Mouse (Mus musculus) kidney, postnatal 36 days (tissue): ENCODE measurements around the gene Hck.

Experiments used
- DNase-seq, 2 experiments: peaks; one replicate each; pipeline ENCODE4 v3.0.0; 2021 to 2022; ENCODE audit warnings: mixed read lengths in 2 of 2

Hck gene

DNA sequence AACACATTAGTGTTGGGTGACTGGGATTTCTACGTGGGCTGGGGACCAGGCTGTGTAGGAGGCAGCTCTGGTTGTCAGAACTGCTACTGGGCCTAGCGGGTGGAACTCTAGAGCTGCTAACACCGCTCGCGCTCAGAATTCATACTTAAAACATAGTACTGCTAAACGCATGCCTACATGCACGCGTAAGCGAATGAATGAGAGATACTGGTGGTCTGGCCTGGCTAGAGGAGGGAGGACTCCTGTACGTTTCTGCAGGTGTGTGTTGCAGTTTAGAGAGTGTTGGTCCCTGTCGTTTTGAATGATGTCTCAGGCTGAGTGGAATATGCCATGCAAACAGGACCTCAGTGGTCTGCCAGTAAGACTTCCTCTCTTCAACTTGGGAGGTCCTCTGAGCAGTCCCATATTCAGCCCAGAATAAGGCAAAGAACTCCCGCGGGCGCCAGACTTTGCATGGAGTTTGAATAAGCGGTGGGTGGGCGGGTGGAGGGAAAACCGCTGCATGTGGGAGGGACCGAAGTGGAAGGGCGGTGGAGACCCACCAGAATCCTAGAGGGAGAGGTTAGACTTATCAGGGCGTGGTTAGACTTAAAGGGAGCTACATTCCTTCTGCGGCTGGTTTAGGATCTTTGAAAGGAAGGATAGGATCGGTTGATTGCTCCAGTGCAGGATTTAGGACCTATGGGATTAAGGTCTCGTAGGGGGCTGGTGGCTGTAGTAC lies 1.1 kb upstream of the Hck start:
- DNase-seq: no peak

DNA sequence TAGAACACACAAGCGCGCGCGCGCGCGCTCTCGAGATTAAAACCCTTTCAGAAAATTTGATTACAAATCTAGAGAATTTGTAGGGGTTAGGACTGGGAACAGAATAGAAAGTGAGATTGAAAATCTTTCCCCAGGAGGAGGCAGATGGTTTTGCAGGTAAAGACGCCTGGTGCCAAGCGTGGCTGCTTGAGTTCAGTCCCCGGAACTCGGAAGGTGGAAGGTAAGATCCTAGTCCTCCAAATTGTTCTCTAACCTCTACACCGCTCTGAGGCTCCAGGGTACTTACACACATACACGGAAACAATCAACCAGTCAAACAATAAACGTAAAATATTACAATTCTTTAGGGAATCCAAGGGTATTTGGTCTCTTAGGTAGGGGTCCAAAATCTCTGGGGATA lies 466 bp upstream of the Hck start:
- DNase-seq: no peak

DNA sequence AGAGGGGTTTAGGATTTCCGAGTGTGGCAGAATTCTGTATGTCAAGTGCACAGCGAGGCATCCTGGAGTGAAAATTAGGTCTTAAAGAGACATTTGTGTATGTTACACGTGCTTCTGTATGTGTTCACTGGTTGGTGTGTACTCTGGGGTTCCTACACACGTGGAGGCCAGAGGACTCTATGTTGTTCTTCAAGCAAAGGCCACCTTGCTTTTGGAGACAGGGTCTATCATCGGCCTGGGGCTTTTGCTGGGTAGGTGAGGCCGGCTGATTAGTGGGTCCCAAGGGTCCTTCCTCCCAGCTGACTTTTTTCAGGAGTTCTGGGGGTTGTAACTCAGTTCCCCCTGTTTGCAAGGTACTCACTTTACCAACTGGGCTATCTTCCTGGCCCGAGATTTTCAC lies 1.3 kb downstream of the Hck start:
- DNase-seq: no peak

DNA sequence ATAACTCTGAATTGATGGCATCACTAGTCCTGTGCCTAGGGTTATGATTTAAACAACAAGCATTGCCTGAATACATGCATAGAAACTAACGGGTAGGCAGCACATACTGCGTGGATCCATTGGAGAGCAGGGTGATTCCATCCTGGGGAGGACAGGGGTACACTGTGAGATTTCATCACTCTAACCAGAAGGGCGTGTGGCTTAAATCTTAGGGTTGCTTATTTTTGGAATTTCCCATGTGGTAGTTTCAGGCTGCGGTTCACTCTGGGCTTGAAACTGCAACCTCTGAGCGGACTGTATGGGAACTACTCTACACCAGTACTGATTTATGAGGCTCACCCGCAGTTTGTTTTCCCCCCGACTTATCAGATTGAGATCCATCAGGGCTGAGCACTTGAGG lies 3.0 kb downstream of the Hck start:
- DNase-seq: no peak

DNA sequence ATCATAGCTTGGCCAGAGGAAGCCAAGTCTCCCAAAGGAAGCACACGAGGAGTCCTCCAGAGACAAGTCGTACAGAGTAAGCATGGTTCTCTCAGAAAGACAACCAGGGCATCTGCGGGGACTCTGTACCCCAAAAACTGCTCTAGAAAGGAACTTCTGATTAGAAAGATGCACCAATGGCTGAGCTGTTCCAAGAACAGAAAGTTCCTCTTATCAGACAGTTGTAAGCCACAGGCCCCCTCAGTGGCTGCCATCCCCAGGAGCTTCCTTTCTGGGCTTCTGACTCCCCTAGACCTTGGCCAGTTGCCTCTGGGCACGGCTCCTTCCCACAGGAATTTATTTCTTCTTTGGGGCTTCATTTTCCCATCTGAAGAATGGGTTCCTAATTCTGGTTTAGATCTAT lies 7.4 kb downstream of the Hck start:
- no peak for DNase-seq

DNA sequence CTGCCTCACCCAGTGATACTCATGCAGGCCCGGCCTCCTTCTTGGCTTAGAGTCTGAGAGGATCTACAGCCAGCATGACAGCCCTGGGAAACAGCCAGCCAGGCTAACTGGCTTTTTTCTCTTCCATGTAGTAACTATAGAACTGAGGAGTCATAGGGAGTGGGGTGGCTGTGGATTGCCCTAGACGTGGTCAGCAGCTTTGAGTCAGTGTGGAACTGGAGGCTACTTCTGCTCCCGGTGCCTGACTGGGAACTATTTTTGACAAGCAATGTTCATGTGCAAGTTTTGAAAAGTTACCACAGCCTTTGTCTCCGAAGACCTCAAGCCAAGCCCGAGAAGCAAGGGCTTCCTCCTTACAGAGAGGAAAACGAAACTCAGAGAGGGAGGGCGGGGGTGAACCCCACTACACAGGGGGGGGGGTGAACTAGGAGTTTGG lies 8.8 kb downstream of the Hck start:
- DNase-seq: peak in 1 of 2 experiments; percentile 9

DNA sequence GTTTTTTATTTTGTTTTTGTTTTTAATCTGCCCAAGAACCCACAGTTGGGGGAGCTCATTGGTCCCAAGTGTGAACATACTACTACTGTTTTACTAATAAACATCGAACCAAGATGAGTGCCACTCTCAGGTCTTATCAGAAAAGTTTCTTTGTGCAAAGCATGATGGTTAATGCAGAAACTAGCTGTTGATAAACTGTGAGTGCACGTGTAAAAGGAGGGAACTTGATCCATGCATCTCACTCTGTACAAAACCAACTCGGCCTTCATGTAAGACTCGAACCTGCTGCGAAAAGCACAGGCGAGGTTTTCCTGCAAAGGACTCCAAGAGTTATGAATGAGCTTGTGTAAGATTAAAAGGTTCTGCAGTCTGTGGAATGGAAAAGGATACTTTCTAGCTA lies 11.2 kb downstream of the Hck start:
- DNase-seq: no peak

DNA sequence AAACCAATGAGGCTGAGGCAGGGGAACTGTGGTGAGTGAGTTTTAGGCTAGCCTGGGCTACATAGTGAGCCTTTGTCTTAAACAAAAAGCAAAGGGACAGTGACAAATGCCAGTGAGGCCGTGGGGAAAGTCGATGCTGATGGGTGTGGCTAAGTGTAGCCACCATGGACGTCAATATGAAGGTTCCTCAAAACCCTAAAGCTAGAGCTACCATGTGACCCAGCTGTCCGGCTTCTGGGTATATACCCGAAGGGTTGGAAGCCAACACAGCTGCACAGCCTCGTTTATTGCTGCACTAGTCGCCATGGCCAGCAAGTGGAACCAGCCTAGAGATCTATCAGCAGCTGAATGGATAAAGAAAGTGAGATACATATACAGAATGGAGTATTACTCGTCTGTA lies 11.9 kb downstream of the Hck start:
- DNase-seq: no peak

DNA sequence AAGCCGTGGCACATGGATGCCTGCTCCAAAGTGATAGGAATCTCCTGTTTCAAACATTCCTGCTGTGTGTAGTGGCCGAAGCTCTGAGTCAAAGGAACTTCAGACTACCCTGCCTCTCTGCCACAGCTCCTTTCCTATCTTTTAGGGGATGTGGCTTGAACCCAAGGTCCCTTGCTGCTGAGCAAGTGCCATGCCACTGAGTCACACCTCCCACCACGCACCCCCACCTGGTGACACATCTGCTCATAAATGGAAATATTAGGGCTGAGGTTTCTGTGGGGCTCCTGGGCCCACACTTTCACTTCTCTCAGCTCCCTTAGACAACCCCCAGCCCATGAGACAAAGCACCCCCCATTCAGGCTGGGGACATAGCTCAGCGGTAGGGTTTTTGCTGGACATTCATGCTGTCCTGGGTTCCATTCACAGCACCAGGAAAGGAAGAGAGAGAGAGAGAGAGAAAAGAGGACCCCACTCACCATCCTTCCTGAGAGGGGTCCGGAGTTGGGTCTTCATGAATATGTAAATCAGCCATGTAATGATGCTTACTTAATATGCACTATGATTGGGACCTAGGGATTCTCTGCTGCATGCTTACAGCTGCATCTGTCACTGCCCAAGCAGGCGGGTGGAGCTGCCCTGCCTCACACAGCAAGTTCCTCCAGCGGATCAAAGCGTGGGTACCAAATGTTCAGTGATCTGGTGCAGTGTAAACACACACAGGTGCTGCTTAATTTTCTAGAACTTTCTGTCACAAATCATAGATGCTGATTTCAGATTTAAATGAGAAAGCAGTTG lies 13.8 kb downstream of the Hck start:
- DNase-seq: no peak

DNA sequence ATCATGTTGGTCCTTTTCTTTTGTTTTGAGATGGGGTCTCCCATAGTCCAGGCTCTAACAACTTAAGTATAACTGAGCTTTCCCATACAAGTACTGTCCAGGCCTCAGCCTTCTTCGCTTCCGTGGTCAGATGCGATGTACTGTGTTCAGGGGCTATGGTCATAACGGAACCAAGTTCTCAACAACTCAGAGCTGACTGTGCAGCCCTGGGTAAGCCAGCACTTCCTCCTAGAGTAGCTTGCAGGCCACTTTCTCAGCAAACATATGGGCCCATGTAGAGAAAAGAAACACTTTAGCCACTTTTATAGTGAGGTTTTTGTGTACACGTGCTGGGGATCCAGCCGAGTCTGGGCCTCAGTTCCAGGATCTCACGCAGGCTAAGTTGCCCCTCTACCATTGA lies 14.4 kb downstream of the Hck start:
- no peak for DNase-seq

DNA sequence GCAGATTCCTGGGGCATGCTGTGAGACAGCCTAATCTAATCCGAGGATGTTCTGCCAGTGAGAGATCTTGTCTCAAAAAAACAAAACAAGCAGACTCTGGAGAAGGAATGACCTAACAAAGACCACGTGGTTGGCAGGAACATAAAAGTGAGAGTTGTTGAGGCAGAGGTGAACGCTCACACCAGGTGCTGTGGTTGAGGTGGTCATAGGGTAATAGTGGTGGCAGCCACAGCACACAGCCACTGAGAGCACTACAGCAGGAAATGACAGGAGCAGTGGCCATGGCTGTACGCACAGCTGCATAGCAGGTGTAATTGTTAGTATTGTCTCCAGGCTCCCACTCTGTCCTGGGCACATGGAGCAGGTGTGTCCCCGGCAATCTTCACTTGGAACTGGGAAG lies 17.6 kb downstream of the Hck start:
- DNase-seq: no peak

DNA sequence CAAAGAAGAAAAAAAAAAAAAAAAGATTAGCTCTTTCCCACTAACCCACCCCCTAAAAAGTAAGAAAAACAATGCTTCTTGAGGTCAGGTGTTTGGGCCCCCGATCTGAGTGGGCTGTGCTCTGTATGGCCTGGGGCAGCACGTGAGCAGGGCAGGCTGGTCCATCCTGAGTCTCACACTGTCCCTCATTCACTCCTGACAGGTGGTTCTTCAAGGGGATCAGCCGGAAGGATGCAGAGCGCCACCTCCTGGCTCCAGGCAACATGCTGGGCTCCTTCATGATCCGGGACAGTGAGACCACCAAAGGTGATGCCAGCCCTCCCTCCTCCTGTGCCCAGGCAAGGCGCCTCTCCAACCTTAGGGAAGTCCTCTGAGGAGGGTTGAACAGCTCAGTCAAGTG lies 22.8 kb downstream of the Hck start:
- peak; percentile 14 to 60 for DNase-seq

DNA sequence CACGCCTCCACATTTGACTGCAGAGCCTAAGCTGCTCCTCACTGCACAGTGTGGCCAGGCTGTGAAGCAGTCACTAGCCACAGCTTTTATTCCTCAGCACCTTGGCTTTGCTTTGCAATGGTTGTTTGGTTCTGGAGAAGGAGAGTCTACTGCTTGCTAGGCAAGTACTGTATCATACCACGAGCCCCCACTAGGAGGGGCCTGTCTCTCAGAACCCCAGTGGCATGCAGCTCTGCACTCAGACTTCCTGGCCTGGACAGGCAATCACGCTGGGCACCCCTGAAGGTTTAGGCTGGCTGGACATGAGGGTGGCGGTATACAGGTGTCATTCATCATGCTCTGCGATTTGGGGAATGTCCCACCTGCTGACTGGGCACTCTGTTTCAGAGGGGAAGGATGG lies 26.0 kb downstream of the Hck start:
- no peak for DNase-seq

DNA sequence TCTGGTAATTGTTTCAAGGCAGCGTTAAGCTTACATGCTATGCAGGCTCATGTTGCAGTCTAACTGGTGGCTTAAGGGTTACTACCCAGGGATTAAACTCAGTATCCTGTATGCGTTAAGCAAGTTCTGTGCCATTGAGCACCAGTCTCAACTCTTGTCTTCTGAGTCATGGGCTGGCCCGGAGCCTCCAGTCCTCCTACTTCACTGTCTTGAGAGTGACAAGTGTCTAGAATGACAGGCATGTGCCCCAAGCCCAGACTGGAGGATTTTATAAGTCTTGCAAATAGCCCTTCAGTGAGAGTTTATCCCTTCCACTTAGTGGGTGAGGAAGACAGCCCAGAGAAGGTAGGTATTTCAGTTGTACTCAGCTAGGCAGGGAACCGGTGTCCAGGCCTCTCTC lies 27.9 kb downstream of the Hck start:
- no peak for DNase-seq

DNA sequence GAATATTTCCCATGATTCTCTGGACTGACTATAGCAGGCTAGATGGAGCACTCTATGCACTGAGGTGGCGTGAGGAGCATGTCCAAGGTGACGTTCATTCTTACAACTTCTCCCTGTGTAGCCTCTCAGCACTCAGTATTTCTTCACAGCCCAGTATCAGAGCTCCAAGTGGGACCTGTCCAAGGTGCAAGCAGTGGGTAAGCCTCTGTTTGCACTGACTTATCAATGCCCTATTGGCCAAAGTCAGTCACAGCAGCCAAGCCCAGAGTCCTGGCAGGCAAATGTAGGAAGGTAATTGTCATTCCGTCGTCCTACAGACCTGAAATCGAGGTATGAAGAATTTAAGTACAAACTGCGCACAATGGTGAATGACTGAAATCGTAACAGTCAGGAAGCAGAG lies 30.9 kb downstream of the Hck start:
- DNase-seq: no peak

DNA sequence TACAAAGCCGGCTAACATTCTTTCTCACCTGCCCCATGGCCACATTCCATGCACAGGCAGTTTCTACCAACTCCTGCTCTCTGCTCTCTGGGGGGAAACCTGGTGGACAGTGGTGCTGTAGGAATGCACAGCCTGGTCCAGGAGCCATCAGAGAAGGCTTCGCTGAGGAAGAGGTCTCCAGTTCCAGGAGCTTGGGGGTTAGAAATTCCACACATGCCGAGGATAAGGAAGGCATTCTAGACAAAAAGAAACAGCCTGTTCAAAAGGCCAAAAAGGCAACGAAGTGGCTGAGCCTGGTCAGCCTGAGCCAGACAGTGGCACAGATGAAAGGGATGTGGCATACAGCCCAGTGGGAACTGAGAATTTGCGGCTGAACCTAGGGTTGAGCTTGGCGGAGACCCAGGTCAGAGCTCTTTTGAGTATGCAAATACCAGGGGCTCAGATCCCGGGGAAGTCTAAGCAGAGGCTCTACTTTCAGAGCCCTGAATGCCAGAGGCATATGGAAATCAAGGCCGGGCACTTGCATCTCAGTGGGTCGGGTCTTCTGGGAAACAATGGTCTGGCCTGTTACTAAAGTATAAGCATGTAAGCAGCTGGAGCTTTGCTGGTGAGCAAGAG lies 31.8 kb downstream of the Hck start:
- DNase-seq: peak in 1 of 2 experiments; percentile 30

DNA sequence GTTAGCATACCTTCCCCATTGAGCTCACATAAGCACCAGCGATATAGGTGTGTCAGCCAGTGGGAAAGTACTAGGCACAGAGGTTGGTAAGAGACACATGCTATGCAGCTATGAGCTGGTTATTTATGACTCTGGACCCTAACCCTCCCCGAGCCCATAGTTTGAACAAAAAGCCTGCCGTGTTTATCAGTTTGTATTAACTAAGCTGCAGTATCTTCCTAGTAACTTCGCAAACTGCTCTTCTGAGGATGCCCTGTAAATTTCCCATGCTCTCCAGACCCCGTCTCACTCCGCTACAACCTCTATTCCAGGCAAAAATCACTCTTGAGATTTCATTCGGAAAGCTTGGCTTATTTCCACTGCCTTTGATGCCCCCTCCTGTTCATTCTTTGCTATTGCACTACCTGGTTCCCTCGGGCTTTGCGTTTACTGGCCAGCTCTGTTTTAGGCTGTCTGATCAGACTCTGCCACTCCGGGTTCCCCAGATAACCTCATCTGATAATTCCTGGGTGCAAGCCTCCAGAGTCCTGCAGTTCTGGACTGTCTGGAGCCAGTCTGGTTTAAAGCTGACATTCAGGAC lies 34.4 kb downstream of the Hck start:
- DNase-seq: peak; percentile 39 to 65

DNA sequence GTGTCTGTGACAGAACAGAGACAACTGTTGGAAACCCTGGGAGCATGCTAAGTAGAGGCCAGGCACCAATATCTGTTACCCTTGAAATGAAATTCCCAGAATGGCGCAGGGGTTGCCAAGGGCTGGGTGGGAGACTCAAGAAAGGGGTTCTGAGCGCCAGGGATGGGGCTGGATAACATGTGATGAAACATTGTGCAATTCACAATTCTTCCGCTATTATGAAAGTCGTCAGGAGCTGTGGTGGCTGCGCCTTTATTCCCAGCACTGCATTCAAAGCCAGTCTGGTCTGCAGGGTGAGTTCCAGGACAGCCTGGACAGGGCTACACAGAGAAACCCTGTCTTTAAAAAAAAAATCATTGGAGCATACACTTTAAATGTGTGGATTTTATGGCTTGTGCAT lies 37.1 kb downstream of the Hck start:
- no peak for DNase-seq

DNA sequence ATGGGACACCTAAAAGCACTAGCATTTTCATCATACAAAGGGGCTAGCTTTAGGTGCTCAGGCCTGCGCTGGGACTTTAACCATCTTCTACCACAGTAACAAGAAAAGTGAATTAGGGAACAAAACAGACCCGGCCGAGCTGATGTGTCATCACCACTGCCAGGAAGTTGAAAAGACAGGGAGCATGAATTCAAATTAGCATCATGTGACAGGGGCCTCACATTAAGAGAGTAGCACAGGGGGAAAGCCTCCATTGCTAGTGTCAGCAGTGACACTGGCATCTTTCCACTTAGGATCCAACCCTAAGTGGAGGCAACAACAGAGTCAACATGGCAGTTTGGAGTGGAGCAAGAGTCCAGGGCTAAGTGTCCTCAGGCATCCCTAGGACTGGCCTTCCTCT lies 39.0 kb downstream of the Hck start:
- DNase-seq: no peak

DNA sequence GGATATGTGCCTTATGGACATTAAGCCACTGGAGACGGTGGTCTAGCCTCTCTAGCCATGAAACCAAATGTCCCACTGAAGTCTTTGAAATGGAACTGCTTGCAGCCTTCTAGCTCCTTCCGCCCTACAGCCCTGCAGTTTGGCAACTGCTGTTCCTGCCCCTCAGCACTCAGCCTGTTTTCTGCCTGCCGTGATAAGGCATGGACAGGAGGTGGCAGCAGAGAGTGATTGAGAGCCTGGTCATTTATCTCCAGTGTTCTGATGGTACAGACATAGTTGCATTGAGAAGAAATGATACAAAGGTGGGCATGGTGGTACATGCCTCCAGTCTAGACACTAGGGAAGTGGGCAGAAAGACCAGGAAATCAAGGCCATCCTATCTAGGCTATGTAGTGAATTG lies 39.4 kb downstream of the Hck start:
- peak; percentile 49 to 81 for DNase-seq

DNA sequence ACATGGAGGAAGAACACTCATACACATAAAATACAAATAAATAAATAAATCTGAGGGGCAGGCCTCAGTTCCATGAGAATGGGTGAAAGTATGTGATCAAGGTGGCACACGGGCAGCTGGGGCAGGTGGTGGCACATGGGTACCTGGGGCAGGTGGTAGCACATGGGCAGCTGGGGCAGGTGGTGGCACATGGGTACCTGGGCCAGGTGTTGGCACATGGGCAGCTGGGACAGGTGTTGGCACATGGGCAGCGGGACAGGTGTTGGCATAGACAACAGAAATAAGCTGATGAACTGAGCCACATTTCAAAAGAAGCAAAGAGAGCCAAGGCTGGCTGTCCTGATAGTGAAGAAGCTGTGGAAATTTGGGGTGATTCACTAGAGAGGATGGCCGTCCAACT lies 41.5 kb downstream of the Hck start:
- DNase-seq: no peak

DNA sequence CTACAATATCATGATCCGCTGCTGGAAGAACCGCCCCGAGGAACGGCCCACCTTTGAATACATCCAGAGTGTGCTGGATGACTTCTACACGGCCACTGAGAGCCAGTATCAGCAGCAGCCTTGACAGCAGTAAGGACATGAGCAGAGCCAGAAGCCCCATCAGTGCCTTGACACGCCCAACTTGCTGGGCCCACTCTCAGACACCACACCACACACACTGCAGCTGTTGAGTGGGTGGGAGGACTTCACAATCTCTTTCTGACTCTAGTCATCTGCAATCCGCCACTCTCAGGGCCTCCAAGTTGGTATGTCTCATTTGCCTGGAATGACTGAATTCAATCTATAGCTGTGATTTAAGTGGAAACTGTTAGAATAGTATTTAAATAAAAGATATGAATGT lies 42.8 kb downstream of the Hck start:
- DNase-seq: no peak

DNA sequence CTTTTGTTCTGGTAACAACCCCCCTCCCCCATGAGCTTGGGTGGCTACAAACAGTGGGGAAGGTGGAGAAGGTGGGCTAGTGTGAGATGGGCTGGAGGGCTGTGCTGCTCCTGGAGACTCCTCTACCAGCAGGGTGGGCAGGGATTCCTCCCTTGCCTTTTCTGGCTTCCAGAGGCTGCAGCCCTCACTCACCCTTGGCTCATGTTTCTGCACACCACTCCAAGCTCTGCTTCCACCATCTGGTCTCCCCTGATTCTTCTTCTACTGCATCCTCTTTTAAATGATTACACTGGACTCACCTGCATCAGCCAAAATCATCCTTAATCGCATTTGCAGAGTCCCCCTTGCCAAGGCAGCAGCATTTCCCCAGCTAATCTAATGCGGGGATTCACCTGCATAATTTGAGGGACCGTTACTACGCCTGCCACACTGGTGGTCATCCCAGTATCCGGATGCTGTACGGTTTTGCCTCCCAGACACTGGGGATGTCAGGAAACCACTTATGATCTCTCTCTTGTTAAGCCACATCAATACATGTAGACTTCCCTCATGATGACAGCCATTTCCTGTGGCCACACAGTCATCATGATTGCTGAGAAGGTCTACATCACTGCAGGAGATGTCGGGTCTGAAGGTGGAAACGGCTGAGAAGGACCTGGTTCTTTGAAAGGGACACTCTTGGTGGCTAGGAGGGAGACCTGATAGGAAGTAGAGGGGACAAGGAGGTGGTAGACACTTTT lies 43.8 kb downstream of the Hck start:
- DNase-seq: no peak
